Mouse (Mus musculus): ENCODE measurements at regions not wholly inside any gene's neighbourhood (a gene's known extent, or its start where the extent isn't known, plus 50 kb on each side); places are given as distances from the start of the nearest gene placed in this dataset.

DNA sequence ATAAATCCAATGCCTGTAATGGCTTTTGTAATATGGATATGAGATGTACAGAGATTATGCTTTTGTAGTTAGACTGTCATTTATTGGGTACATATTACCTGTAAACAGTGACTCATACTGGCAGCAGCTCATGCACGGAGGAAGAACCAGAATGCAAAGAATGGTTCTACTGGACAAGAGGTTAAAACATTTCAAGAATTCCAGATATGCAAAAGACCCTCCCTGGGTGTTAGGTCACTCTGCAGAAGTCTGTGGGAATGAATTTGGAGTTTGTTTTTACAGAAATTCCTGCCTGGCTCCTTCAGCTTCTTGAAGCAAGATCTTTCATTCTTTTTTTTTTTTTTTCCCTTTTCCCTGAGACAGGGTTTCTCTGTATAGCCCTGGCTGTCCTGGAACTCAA, 276.7 kb downstream of the Wdr20rt start:
- Histone ChIP-seq H3K4me3 (ENCODE audit: low read depth, low read length) (no peak overlapping the region), H3K27me3 (ENCODE audit: insufficient read depth, low read length) (no peaks in the 10 kb centered on the region), H3K9ac (replicated peaks) (no peak overlapping the region), H3K27ac (ENCODE audit: low read depth) (no peak overlapping the region), H3K4me2 (ENCODE audit: low read depth, low read length) (no peak overlapping the region), H3K36me3 (replicated peaks; ENCODE audit: insufficient read depth, low read length) (no peaks in the 10 kb centered on the region), H3K9me3 (ENCODE audit: low read length) (no peaks in the 10 kb centered on the region), H3K4me1 (ENCODE audit: insufficient read depth) (no peaks in the 10 kb centered on the region)
- TF ChIP-seq CTCF (IDR thresholded peaks at IDR 0.05; ENCODE audit: low read depth) (no peak), EP300 (IDR thresholded peaks at IDR 0.05; ENCODE audit: low read depth) (no peak)
- no peak for ATAC-seq
- WGBS (ENCODE audit: insufficient replicate concordance): 26% methylated on average over 1 of the region's 1 CpGs
- DNase-seq: no peak

DNA sequence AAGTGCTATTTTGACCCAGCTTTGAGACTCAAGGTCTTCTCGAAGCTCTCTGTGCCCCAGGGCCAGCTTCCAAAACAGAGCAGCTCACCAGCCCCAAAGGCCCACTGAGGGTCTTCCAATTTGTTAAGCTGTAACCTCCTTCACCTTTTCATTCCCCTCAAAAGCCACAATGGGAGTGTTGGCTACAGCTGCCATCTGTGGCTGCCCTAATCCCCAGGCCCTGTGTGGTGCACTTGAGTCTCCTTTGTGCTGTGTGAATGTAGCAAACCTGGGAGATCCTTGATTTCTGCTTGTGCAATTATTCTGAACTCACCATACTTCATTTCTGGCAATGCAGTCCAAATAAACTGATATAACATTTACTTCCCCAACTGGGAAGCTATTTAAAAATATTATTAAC, 287.8 kb downstream of the Wdr20rt start:
- no peak for TF ChIP-seq EP300 (IDR thresholded peaks at IDR 0.05; ENCODE audit: low read depth)
- TF ChIP-seq CTCF (IDR thresholded peaks at IDR 0.05; ENCODE audit: low read depth): no peak
- Histone ChIP-seq H3K4me2 (ENCODE audit: low read depth, low read length) (no peak overlapping the region), H3K9me3 (ENCODE audit: low read length) (peaks cover 4% of the 10 kb centered on the region; the same call in 1 of the 2 replicates), H3K27ac (ENCODE audit: low read depth) (no peak overlapping the region), H3K27me3 (ENCODE audit: insufficient read depth, low read length) (no peaks in the 10 kb centered on the region), H3K36me3 (replicated peaks; ENCODE audit: insufficient read depth, low read length) (no peaks in the 10 kb centered on the region), H3K4me1 (ENCODE audit: insufficient read depth) (no peaks in the 10 kb centered on the region), H3K9ac (replicated peaks) (no peak overlapping the region), H3K4me3 (ENCODE audit: low read depth, low read length) (no peak overlapping the region)
- ATAC-seq (no peak), DNase-seq (no peak)
- whole genome bisulfite sequencing (ENCODE audit: insufficient replicate concordance): 65% methylated on average over 1 of the region's 1 CpGs

DNA sequence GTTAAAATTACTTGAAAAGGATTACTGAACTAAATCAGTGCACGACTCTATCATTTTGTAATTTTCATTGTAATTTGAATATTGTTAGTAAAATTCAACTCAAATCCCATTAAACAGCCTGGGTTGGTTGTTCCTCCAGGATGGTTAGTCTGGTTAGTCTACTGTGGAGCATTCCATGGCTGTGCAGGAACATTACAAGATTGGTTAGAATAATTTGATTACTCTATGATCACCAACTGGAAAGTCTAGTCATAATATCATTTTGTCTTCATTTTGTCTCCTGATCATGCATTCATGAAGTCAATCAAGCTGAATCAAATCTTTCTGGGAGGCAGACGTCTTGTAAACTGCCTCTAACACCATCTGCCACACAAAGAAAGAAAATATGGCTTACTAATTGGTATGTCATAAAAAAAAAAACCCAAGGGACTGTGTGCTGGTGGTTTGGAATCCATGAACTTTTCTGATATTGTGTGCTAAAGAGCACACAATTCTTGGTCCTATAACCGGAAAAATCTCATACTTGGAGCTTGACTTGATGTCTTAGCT, 308.9 kb downstream of the Wdr20rt start:
- no peak for DNase-seq
- no peak overlapping the region for H3K4me3 ChIP-seq (ENCODE audit: low read depth, low read length)
- no peak for ATAC-seq
- no peak overlapping the region for H3K9ac ChIP-seq (replicated peaks)
- no peaks in the 10 kb centered on the region for H3K9me3 ChIP-seq (ENCODE audit: low read length)
- 49% methylated on average over 3 of the region's 3 CpGs for whole genome bisulfite sequencing (ENCODE audit: insufficient replicate concordance)
- H3K27ac ChIP-seq (ENCODE audit: low read depth): no peak overlapping the region
- no peaks in the 10 kb centered on the region for H3K4me1 ChIP-seq (ENCODE audit: insufficient read depth)
- TF ChIP-seq CTCF (IDR thresholded peaks at IDR 0.05; ENCODE audit: low read depth) (no peak), EP300 (IDR thresholded peaks at IDR 0.05; ENCODE audit: low read depth) (no peak)
- H3K4me2 ChIP-seq (ENCODE audit: low read depth, low read length): no peak overlapping the region
- H3K27me3 ChIP-seq (ENCODE audit: insufficient read depth, low read length): no peaks in the 10 kb centered on the region
- H3K36me3 ChIP-seq (replicated peaks; ENCODE audit: insufficient read depth, low read length): no peaks in the 10 kb centered on the region

DNA sequence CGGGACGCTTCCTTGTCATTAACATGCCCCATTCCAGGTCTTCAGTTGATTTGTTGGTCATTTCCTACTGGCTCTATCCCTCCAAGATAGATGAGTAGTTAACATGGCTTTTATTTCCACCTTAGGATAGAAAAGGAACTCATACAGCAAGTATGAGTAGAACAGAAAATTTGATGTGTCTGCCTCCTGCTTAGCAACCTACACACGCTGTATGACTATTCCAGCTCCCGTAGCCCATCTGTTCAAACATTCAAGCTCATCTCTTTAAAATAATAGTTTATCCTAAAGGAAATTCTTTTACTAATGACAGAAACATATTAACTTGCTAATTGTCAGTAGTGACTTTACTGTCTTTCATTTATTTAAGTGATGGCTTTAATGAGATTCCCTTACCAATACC, 323.0 kb downstream of the Wdr20rt start:
- H3K9ac ChIP-seq (replicated peaks): no peak overlapping the region
- no peak overlapping the region for H3K27ac ChIP-seq (ENCODE audit: low read depth)
- no peaks in the 10 kb centered on the region for H3K36me3 ChIP-seq (replicated peaks; ENCODE audit: insufficient read depth, low read length)
- no peak for TF ChIP-seq CTCF (IDR thresholded peaks at IDR 0.05; ENCODE audit: low read depth)
- no peak for TF ChIP-seq EP300 (IDR thresholded peaks at IDR 0.05; ENCODE audit: low read depth)
- no peaks in the 10 kb centered on the region for H3K9me3 ChIP-seq (ENCODE audit: low read length)
- 80% methylated on average over 4 of the region's 4 CpGs for WGBS (ENCODE audit: insufficient replicate concordance)
- H3K4me3 ChIP-seq (ENCODE audit: low read depth, low read length): no peak overlapping the region
- H3K4me1 ChIP-seq (ENCODE audit: insufficient read depth): no peaks in the 10 kb centered on the region
- ATAC-seq: no peak
- no peak for DNase-seq
- no peaks in the 10 kb centered on the region for H3K27me3 ChIP-seq (ENCODE audit: insufficient read depth, low read length)
- H3K4me2 ChIP-seq (ENCODE audit: low read depth, low read length): no peak overlapping the region

DNA sequence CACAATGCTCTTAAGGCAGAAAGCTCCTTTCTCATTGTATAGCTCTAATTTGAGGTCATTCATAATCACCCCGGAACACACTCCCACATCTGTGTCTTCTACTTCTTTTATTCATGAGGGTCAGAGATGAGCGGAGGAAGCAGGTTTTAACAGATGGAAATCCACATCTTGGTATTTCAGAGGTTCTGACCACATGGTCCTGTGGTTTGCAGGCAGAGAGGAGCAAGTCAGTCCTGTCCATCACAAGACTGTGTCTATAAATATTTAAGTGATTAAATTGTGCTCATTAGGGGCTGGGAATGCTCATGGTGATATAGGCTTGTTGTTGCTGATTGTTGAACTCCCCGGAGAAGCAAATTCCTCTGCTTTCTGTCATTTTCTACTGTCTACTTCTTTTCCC, 326.9 kb downstream of the Wdr20rt start:
- WGBS (ENCODE audit: insufficient replicate concordance): 69% methylated on average over 3 of the region's 3 CpGs

DNA sequence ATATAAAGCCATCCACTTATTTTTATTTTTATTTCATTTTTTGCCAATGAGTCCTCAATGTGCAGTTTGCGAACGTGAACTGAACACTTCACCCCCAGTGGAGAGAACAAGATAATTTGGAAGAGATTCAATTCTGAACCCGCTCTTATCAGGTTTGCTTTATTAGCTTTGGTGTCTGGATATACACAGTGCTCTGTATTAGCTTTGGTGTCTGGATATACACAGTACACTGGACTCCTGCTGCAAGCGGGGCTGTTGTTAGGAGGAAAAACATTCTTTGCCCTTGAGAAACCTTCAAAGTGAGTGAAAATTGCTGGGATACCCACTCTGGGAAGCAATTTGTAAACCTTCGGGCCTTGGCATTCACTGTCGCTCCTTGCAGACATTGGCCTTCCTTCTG, 333.7 kb downstream of the Wdr20rt start:
- H3K27ac ChIP-seq (ENCODE audit: low read depth): no peak overlapping the region
- TF ChIP-seq CTCF (IDR thresholded peaks at IDR 0.05; ENCODE audit: low read depth): no peak
- no peaks in the 10 kb centered on the region for H3K4me1 ChIP-seq (ENCODE audit: insufficient read depth)
- H3K36me3 ChIP-seq (replicated peaks; ENCODE audit: insufficient read depth, low read length): no peaks in the 10 kb centered on the region
- no peaks in the 10 kb centered on the region for H3K9me3 ChIP-seq (ENCODE audit: low read length)
- no peak overlapping the region for H3K4me3 ChIP-seq (ENCODE audit: low read depth, low read length)
- ATAC-seq (no peak), DNase-seq (no peak)
- WGBS (ENCODE audit: insufficient replicate concordance): 72% methylated on average over 6 of the region's 6 CpGs
- H3K4me2 ChIP-seq (ENCODE audit: low read depth, low read length): no peak overlapping the region
- H3K9ac ChIP-seq (replicated peaks): no peak overlapping the region
- no peaks in the 10 kb centered on the region for H3K27me3 ChIP-seq (ENCODE audit: insufficient read depth, low read length)

More for the DNA sequence above, 326.9 kb downstream of the Wdr20rt start:
- H3K4me1 ChIP-seq (ENCODE audit: insufficient read depth): no peaks in the 10 kb centered on the region
- H3K36me3 ChIP-seq (replicated peaks; ENCODE audit: insufficient read depth, low read length): no peaks in the 10 kb centered on the region
- no peak overlapping the region for H3K4me3 ChIP-seq (ENCODE audit: low read depth, low read length)
- no peak for DNase-seq
- no peak overlapping the region for H3K9ac ChIP-seq (replicated peaks)
- ATAC-seq: no peak
- H3K27me3 ChIP-seq (ENCODE audit: insufficient read depth, low read length): no peaks in the 10 kb centered on the region
- TF ChIP-seq EP300 (IDR thresholded peaks at IDR 0.05; ENCODE audit: low read depth) (no peak), CTCF (IDR thresholded peaks at IDR 0.05; ENCODE audit: low read depth) (no peak)
- no peaks in the 10 kb centered on the region for H3K9me3 ChIP-seq (ENCODE audit: low read length)
- H3K4me2 ChIP-seq (ENCODE audit: low read depth, low read length): no peak overlapping the region
- no peak overlapping the region for H3K27ac ChIP-seq (ENCODE audit: low read depth)

DNA sequence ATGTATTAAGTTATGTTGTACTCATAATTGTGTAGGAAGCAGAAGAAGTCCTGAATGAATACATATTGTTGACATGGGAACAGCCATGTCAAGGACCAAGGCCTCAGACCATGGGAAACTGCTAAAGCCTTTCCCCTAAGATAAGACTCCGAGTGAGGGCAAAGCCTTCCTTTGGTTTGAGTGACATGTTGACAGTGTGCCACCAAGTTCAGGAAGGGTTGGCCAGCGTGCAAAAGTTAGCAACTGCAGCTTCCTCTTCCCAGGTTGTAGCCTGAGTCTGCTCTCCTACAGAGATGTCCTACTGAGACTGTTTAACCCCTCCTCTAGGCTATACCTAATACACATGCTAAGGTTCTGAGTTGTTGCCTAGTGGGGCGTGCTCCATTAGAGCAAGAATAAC, 334.5 kb downstream of the Wdr20rt start:
- Histone ChIP-seq H3K27ac (ENCODE audit: low read depth) (no peak overlapping the region), H3K4me1 (ENCODE audit: insufficient read depth) (no peaks in the 10 kb centered on the region), H3K4me3 (ENCODE audit: low read depth, low read length) (no peak overlapping the region), H3K9me3 (ENCODE audit: low read length) (no peaks in the 10 kb centered on the region), H3K27me3 (ENCODE audit: insufficient read depth, low read length) (no peaks in the 10 kb centered on the region), H3K36me3 (replicated peaks; ENCODE audit: insufficient read depth, low read length) (no peaks in the 10 kb centered on the region), H3K9ac (replicated peaks) (no peak overlapping the region), H3K4me2 (ENCODE audit: low read depth, low read length) (no peak overlapping the region)
- DNase-seq (no peak), ATAC-seq (no peak)
- no peak for TF ChIP-seq CTCF (IDR thresholded peaks at IDR 0.05; ENCODE audit: low read depth)
- no peak for TF ChIP-seq EP300 (IDR thresholded peaks at IDR 0.05; ENCODE audit: low read depth)
- WGBS (ENCODE audit: insufficient replicate concordance): 28% methylated on average over 3 of the region's 3 CpGs
